Mouse (Mus musculus) spleen, adult 2 months (tissue): ENCODE measurements around the gene Mrgprg. TPM values are rescaled to one million over a fixed set of nuclear protein-coding genes. Genes with fewer than 3 reads are reported as not detected.

Source experiments
- DNase-seq, 2 experiments: peaks; one replicate each; pipeline versions ENCODE4 v3.0.0 to v3.0.0-alpha.2; 2012 to 2021; ENCODE audit warnings: low spot score in 2 of 2, low read depth in 1 of 2
- H3K27ac ChIP-seq: fragments of 200-500 bp; 2 replicates; pipeline ENCODE4 v1.5.1; 2012; ENCODE audit warnings: low read length, inconsistent platforms; ENCODE audit not compliant: insufficient read depth
- H3K27me3 ChIP-seq: fragments of 200-500 bp; 2 replicates; pipeline ENCODE4 v1.6.1; 2012; ENCODE audit warnings: mild to moderate bottlenecking, moderate library complexity, low read length, inconsistent platforms; ENCODE audit not compliant: control insufficient read depth, insufficient read depth
- H3K36me3 ChIP-seq: fragments of 200-500 bp; 2 replicates; pipeline ENCODE4 v1.6.1; 2012; ENCODE audit warnings: mild to moderate bottlenecking, low read length, inconsistent platforms; ENCODE audit not compliant: control insufficient read depth, insufficient read depth
- H3K4me1 ChIP-seq: fragments of 200-500 bp; 2 replicates; pipeline ENCODE4 v1.6.1; 2011; ENCODE audit warnings: inconsistent platforms; ENCODE audit not compliant: control insufficient read depth, insufficient read depth, insufficient read length
- H3K4me3 ChIP-seq: fragments of 200-500 bp; 2 replicates; pipeline ENCODE4 v1.5.1; 2011; ENCODE audit warnings: mild to moderate bottlenecking, inconsistent platforms; ENCODE audit not compliant: insufficient read depth, insufficient read length; ENCODE audit errors: extremely low read depth
- CTCF ChIP-seq: fragments of 200-500 bp; IDR thresholded peaks from 2 replicates; pipeline ENCODE4 v1.5.1; 2011; ENCODE audit warnings: mild to moderate bottlenecking, inconsistent platforms; ENCODE audit not compliant: insufficient read depth, insufficient read length, insufficient replicate concordance; ENCODE audit errors: extremely low read depth
- POLR2A ChIP-seq: fragments of 200-500 bp; IDR thresholded peaks from 2 replicates; pipeline ENCODE4 v1.6.1; 2011; ENCODE audit warnings: low read depth, low read length, inconsistent platforms
- WGBS: fragments of 180-500 bp; shearing (Covaris S2); methylation state at CpG from one replicate; pipeline ENCODE4 v1.1.7; 2018; 5-methylcytosine and 5-hydroxymethylcytosine counted together
- polyA plus RNA-seq: library from polyadenylated mRNA; depleted of rRNA; stranded (reverse); fragments of >200 nt; gene quantifications from 2 replicates; pipeline ENCODE4 v1.2.3, GENCODE M21; 2012

The Mrgprg gene
- polyA plus RNA-seq, 1 experiment, result not detected

- Histone ChIP-seq H3K4me1 (no peaks in the 10 kb centered on the region), H3K36me3 (no peaks in the 10 kb centered on the region), H3K4me3 (no peak overlapping the region), H3K27ac (no peak overlapping the region), H3K27me3 (no peaks in the 10 kb centered on the region)
- TF ChIP-seq POLR2A (no peak), CTCF (peak; percentile 82; the same call in 1 of the 2 replicates)
- WGBS, result 56% methylated on average over 5 of the region's 5 CpGs
- peak; percentile 27 to 61 for DNase-seq
Observed at GRCm38 (mm10) chr7:143753990-143754715, 12.6 kb downstream of the Mrgprg start.

- H3K4me1 ChIP-seq, result no peaks in the 10 kb centered on the region
- no peaks in the 10 kb centered on the region for H3K36me3 ChIP-seq
- DNase-seq, result no peak
- 95% methylated on average over 3 of the region's 3 CpGs for WGBS
- no peaks in the 10 kb centered on the region for H3K27me3 ChIP-seq
- H3K4me3 ChIP-seq, result no peak overlapping the region
- no peak overlapping the region for H3K27ac ChIP-seq
- TF ChIP-seq CTCF (no peak), POLR2A (no peak)
Observed at GRCm38 (mm10) chr7:143752606-143753005, 14.2 kb downstream of the Mrgprg start.

- TF ChIP-seq CTCF (no peak), POLR2A (no peak)
- 77% methylated on average over 4 of the region's 4 CpGs for WGBS
- Histone ChIP-seq H3K27me3 (no peaks in the 10 kb centered on the region), H3K27ac (no peak overlapping the region), H3K4me3 (no peak overlapping the region), H3K36me3 (no peaks in the 10 kb centered on the region), H3K4me1 (no peaks in the 10 kb centered on the region)
- no peak for DNase-seq
Observed at GRCm38 (mm10) chr7:143752056-143752455, 14.7 kb downstream of the Mrgprg start.

GRCm38 (mm10) chr7:143751380-143751779 is 15.4 kb downstream of the Mrgprg start:
- H3K36me3 ChIP-seq, result no peaks in the 10 kb centered on the region
- no peaks in the 10 kb centered on the region for H3K4me1 ChIP-seq
- TF ChIP-seq CTCF (no peak), POLR2A (no peak)
- no peak for DNase-seq
- no peak overlapping the region for H3K4me3 ChIP-seq
- H3K27ac ChIP-seq, result no peak overlapping the region
- WGBS, result 77% methylated on average over 1 of the region's 1 CpGs
- no peaks in the 10 kb centered on the region for H3K27me3 ChIP-seq

GRCm38 (mm10) chr7:143749045-143749444 is 17.7 kb downstream of the Mrgprg start:
- Histone ChIP-seq H3K27ac (no peak overlapping the region), H3K4me3 (no peak overlapping the region), H3K36me3 (no peaks in the 10 kb centered on the region), H3K4me1 (no peaks in the 10 kb centered on the region), H3K27me3 (no peaks in the 10 kb centered on the region)
- DNase-seq, result no peak
- no peak for TF ChIP-seq POLR2A
- no peak for TF ChIP-seq CTCF
- 78% methylated on average over 3 of the region's 3 CpGs for WGBS

GRCm38 (mm10) chr7:143748041-143748868 is 18.5 kb downstream of the Mrgprg start:
- Histone ChIP-seq H3K4me1 (no peaks in the 10 kb centered on the region), H3K27ac (no peak overlapping the region), H3K4me3 (no peak overlapping the region), H3K36me3 (no peaks in the 10 kb centered on the region), H3K27me3 (no peaks in the 10 kb centered on the region)
- peak; percentile 55 to 71 for DNase-seq
- peak; percentile 91; the same call in 1 of the 2 replicates for TF ChIP-seq CTCF
- no peak for TF ChIP-seq POLR2A
- whole genome bisulfite sequencing, result 12% methylated on average over 16 of the region's 16 CpGs
